In the genomic region with DNA sequence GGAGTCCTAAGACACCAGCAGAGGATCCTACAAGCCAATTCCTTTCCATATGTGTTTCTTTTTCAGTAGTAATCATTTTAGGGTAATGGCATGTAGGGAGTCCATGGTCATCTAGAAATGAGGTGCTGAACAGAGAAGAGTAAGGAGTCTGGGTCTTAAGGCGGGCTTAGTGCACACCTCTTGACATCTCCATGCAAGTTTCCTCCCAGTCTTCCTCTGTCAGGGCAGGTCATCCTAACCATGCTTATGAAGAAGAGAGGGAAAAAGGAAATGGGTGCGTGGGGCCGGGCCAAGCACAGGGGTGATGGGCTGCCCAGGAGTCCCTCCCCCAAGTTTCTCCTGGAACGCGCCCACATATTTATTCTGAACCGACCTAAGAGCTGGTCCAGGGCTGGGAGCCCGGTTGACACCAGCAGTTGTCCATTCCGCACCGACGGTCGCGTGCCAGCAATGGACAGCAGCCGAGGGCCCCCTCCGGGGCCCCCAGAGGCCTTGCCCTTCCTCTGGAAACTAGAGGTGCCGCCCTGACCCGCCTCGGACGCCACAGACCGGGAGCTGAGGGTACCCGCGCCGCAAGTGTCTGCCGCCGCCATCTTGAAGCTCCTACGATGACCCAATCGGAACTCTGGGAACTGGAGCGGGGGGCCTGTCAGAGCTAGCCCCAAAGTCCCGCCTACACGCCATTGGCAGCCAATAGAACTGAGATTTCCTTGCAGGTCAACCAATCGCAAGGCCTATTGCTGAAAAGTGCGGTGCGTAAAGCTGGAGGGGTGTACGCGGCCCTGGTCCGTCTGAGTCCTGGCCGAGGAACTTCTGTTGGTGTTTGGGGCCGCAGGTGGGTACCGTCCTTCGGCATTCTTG, we compare ENCODE assay signal across 8 mouse cellular contexts. TPM values are rescaled to one million over a fixed set of nuclear protein-coding genes. Genes with fewer than 3 reads are reported as not detected.
DNase-seq lines count a peak whose midpoint lies in the region; ATAC-seq lines count a peak whose summit lies in the region.

Gene Elp4, minus strand, starts transcription at position 669 of the 861 bp plus-strand sequence.
Gene Immp1l, plus strand, starts transcription at position 743 of the 861 bp plus-strand sequence.

- H3K4me1 ChIP-seq in lung, embryonic 16.5 days (replicated peaks; ENCODE audit: control insufficient read depth, insufficient read depth, low read length): peaks cover 3% of the 10 kb centered on the region; the same call in 1 of the 2 replicates

- H3K27me3 ChIP-seq in lung, embryonic 16.5 days (ENCODE audit: control insufficient read depth, insufficient read depth, low read depth, low read length): no peaks in the 10 kb centered on the region

- under 1% methylated on average over 39 of the region's 39 CpGs for WGBS in lung, embryonic 16.5 days

- H3K9me3 ChIP-seq in lung, embryonic 16.5 days (ENCODE audit: control insufficient read depth, low read length): no peaks in the 10 kb centered on the region

- H3K4me3 ChIP-seq in lung, embryonic 16.5 days (ENCODE audit: low read length): peak within 1 kb of the TSS; percentile 72

- ATAC-seq in hematopoietic stem cell, adult 5-6 weeks (replicated peaks in 1 of 2; ENCODE audit: insufficient read depth in 1 of 2, low FRiP score in 2 of 2, low TSS enrichment in 1 of 2, low read depth in 1 of 2, poor library complexity in 2 of 2, severe bottlenecking in 2 of 2): peak; percentile 99
- ATAC-seq in lung, embryonic 16.5 days (ENCODE audit: low read depth): peak; percentile 100

- peak within 1 kb of the TSS; percentile 38; the same call in 1 of the 2 replicates for H3K27ac ChIP-seq in lung, embryonic 16.5 days (ENCODE audit: low read length)

- DNase-seq in MEL-GATA-1-ER (ENCODE audit: extremely low read depth, low read depth): peak; percentile 94
- DNase-seq in cerebellum, adult 8-10 months: peak; percentile 98
- peak; percentile 97 for DNase-seq in forelimb bud, embryonic 11.5 days (ENCODE audit: low read depth, low spot score)
- peak; percentile 96 for DNase-seq in layer of hippocampus, adult 9-10 months (ENCODE audit: low spot score)
- DNase-seq in ovary, postnatal 10 days (ENCODE audit: low spot score): peak; percentile 93
- peak; percentile 93 to 94 for DNase-seq in thymus, postnatal 10 days (ENCODE audit: low spot score in 2 of 2)

- peak within 1 kb of the TSS; percentile 77 for H3K4me2 ChIP-seq in lung, embryonic 16.5 days (ENCODE audit: low read depth, low read length)

- no peaks in the 10 kb centered on the region for H3K36me3 ChIP-seq in lung, embryonic 16.5 days (ENCODE audit: control insufficient read depth, insufficient read depth, low read length)

- peak within 1 kb of the TSS; percentile 80 for H3K9ac ChIP-seq in lung, embryonic 16.5 days (ENCODE audit: low read length)

RNA-seq across cellular contexts. Expression of gene Elp4, which starts in this region (rescaled TPM):
- total RNA-seq in hematopoietic stem cell, adult 5-6 weeks (2017): 17.5 and 25.2 TPM in 2 replicates
- polyA plus RNA-seq in lung, embryonic 16.5 days (2015; fragmentation: Nextera tagmentation; extraction: Ambion mirVana): 34.3 and 37.0 TPM in 2 replicates

RNA-seq across cellular contexts. Expression of gene Immp1l, which starts in this region (rescaled TPM):
- total RNA-seq in hematopoietic stem cell, adult 5-6 weeks (2017): 47.7 and 52.5 TPM in 2 replicates
- polyA plus RNA-seq in lung, embryonic 16.5 days (2015; fragmentation: Nextera tagmentation; extraction: Ambion mirVana): 122 and 123 TPM in 2 replicates

Comparison
In these comparisons a context has a peak if more than half of its experiments do, and no peak if none do; other contexts are left out.
1. Peak in every context shown above with its lines: DNase-seq, ATAC-seq, H3K4me3 ChIP-seq and H3K27ac ChIP-seq.